Mouse (Mus musculus): Measurements from ENCODE around the gene Egln1.

DNA sequence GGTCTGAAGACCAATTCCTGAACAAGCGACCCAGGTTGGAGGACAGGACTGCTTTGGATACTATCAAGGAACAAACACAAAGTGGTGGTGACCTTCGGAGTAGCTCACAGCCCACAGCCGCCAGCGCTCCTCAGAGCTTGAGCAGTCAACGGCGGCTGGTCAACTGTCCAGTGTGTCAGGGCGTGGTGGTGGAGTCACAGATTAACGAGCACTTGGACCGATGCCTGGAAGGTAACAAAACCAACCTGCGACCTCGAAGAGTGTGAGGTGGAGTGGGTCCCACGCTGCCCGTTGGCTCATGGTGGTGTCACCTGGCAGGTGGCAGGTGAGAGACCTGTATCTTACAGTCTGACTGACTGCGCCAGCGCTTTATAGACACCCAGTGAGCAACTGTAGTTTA, 45.9 kb downstream of the Egln1 start:
- TF ChIP-seq CTCF (conservative IDR thresholded peaks at IDR 0.05; ENCODE audit: low read length) (no peak), POU5F1 (IDR thresholded peaks at IDR 0.05; ENCODE audit: borderline replicate concordance, low read length) (no peak)

Measured in E14TG2a.4 (cell line).